Mouse (Mus musculus): Measurements from ENCODE around the gene Hoxb3.

GRCm38 (mm10) chr11:96285771-96286738 is 37.1 kb upstream of the Hoxb3 start, which contains the start of gene Hoxb7:
- no peak for TF ChIP-seq CTCF (IDR thresholded peaks at IDR 0.05; ENCODE audit: control insufficient read depth, insufficient read depth, insufficient replicate concordance, low read depth, low read length)
- no peak for TF ChIP-seq POLR2A (IDR thresholded peaks at IDR 0.05; ENCODE audit: control insufficient read depth, low read depth, low read length)
